Mouse (Mus musculus): ENCODE data around the gene Btbd11. TPM values are rescaled to one million over a fixed set of nuclear protein-coding genes. Genes with fewer than 3 reads are reported as not detected.

Gene Btbd11
- polyA plus RNA-seq, 1 experiment from 2014 or later = 28.7 TPM

DNA sequence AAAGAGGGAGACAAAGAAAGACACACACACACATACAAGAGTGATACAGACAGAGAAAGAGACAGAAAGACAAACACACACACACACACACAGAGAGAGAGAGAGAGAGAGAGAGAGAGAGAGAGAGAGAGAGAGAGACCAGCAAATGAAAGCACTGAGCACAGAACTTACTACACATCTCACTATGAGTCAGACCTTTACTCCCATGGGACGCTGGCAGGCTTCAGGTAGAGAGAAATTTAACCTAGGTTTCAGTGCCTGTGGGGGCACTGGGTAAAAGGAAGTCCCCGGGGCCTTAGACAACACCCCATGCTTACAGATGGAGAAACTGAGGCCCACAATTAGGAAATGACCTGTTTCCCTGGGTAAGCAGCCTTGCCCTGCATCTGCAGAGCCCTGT, 61.3 kb downstream of the Btbd11 start:
- 81% methylated on average over 2 of the region's 2 CpGs for WGBS
- Histone ChIP-seq H3K4me2 (replicated peaks) (no peak overlapping the region), H3K27me3 (ENCODE audit: control insufficient read depth, insufficient read depth, low read length) (no peaks in the 10 kb centered on the region), H3K9me3 (ENCODE audit: control insufficient read depth, low read length) (no peaks in the 10 kb centered on the region), H3K4me3 (replicated peaks; ENCODE audit: low read length) (no peak overlapping the region), H3K9ac (no peak overlapping the region), H3K27ac (no peak overlapping the region), H3K4me1 (replicated peaks; ENCODE audit: control insufficient read depth, insufficient read depth, low read length) (0 out of 2 replicates have a peak, but pooled peaks cover 3% of the 10 kb centered on the region), H3K36me3 (replicated peaks; ENCODE audit: control insufficient read depth, insufficient read depth) (no peaks in the 10 kb centered on the region)
- no peak for ATAC-seq (ENCODE audit: low FRiP score)
- DNase-seq (ENCODE audit: low spot score) = no peak

DNA sequence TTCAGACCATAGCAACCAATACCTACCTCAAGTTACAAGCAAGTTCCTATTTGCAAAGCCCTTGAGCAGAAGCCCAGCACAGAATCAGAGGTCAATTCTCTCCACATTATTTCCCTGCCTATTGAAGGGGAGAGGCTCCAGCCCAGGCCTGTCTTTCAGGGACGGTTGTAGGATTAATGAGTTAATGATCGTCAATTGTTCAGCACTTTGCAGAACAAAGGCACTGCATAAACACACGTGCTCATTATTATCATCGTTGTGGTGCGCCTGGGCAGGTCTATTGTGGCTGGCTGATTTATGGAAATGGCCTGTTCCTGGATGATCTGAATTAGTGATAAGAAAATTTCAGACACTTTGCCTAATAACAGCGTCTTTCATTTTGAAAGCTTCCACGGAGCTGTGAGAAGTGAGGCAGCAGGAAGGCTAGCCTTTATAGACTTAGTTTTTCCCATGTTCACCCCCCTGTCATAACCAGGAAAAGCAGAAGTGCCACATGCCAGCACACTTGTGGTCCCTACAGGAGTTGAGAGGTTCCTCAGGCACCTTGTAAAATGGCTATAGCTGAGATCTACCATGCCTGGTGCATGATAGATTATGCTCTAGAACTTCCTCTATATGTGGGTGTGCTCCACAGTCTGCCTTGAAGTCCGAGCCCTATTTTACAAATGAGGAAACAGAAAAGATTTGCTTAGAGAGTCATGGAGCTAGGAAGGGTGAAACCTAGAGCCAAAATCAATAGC, 65.2 kb downstream of the Btbd11 start:
- H3K27ac ChIP-seq = no peak overlapping the region
- no peak overlapping the region for H3K4me3 ChIP-seq (replicated peaks; ENCODE audit: low read length)
- 25% methylated on average over 8 of the region's 8 CpGs for WGBS
- no peak for ATAC-seq (ENCODE audit: low FRiP score)
- 0 out of 2 replicates have a peak, but pooled peaks cover 3% of the 10 kb centered on the region for H3K4me1 ChIP-seq (replicated peaks; ENCODE audit: control insufficient read depth, insufficient read depth, low read length)
- no peak for DNase-seq (ENCODE audit: low spot score)
- H3K4me2 ChIP-seq (replicated peaks) = no peak overlapping the region
- no peaks in the 10 kb centered on the region for H3K36me3 ChIP-seq (replicated peaks; ENCODE audit: control insufficient read depth, insufficient read depth)
- no peaks in the 10 kb centered on the region for H3K9me3 ChIP-seq (ENCODE audit: control insufficient read depth, low read length)
- H3K9ac ChIP-seq = no peak overlapping the region
- no peaks in the 10 kb centered on the region for H3K27me3 ChIP-seq (ENCODE audit: control insufficient read depth, insufficient read depth, low read length)

DNA sequence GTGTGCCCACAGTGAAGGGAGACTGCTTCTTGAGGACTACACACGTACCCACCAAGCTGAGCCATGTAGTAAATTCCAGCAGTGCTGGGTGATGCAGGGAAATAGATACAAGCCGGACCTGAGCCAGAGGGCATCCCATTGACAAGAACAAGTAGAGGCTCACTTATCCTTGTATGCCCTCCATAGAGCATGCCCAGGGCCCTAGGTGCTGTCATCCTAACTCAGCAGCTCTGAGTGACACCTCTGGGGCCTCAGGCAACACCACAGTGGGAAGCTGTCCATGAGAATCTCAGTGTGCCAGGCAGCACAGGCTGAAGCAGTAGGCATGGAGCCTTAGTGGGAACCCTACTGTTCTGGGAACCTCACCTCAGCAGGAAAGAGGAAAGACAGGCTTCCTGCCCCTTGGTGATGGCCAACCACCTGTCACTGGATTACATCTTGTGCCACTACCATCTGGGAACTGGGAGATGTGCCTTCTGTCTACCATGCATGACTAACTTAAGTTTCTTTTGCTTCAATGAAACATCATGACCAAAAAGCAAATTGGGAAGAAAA, 66.7 kb downstream of the Btbd11 start:
- Histone ChIP-seq H3K9me3 (ENCODE audit: control insufficient read depth, low read length) (no peaks in the 10 kb centered on the region), H3K27me3 (ENCODE audit: control insufficient read depth, insufficient read depth, low read length) (no peaks in the 10 kb centered on the region), H3K4me1 (replicated peaks; ENCODE audit: control insufficient read depth, insufficient read depth, low read length) (peaks cover 6% of the 10 kb centered on the region; the same call in 1 of the 2 replicates), H3K27ac (no peak overlapping the region), H3K4me3 (replicated peaks; ENCODE audit: low read length) (no peak overlapping the region), H3K4me2 (replicated peaks) (no peak overlapping the region), H3K36me3 (replicated peaks; ENCODE audit: control insufficient read depth, insufficient read depth) (no peaks in the 10 kb centered on the region), H3K9ac (no peak overlapping the region)
- no peak for ATAC-seq (ENCODE audit: low FRiP score)
- WGBS = 85% methylated on average over 2 of the region's 2 CpGs
- DNase-seq (ENCODE audit: low spot score) = no peak

DNA sequence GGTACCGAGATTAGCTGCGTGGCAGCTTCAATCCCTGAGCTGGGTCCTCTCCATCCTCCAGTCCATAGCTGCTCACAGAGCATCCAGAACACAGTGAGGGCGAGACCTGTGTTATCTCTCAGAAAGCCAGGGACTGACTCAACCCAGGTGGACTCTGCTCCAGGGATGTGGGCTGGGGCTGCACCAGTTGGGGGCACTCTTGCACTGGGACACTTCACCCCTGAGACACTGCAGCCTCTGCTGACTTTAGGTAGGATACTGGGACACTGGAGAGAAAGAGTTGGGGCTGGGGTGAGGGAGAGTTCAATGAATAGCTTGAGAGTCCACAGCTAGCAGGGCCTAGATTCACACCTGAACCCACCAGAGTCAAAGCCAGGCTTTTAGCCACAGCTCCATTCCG, 69.4 kb downstream of the Btbd11 start:
- H3K9ac ChIP-seq = no peak overlapping the region
- DNase-seq (ENCODE audit: low spot score) = no peak
- no peaks in the 10 kb centered on the region for H3K27me3 ChIP-seq (ENCODE audit: control insufficient read depth, insufficient read depth, low read length)
- H3K27ac ChIP-seq = no peak overlapping the region
- H3K4me1 ChIP-seq (replicated peaks; ENCODE audit: control insufficient read depth, insufficient read depth, low read length) = peaks cover 18% of the 10 kb centered on the region
- no peaks in the 10 kb centered on the region for H3K36me3 ChIP-seq (replicated peaks; ENCODE audit: control insufficient read depth, insufficient read depth)
- H3K4me3 ChIP-seq (replicated peaks; ENCODE audit: low read length) = no peak overlapping the region
- WGBS = 67% methylated on average over 4 of the region's 4 CpGs
- no peak overlapping the region for H3K4me2 ChIP-seq (replicated peaks)
- no peaks in the 10 kb centered on the region for H3K9me3 ChIP-seq (ENCODE audit: control insufficient read depth, low read length)
- ATAC-seq (ENCODE audit: low FRiP score) = no peak

DNA sequence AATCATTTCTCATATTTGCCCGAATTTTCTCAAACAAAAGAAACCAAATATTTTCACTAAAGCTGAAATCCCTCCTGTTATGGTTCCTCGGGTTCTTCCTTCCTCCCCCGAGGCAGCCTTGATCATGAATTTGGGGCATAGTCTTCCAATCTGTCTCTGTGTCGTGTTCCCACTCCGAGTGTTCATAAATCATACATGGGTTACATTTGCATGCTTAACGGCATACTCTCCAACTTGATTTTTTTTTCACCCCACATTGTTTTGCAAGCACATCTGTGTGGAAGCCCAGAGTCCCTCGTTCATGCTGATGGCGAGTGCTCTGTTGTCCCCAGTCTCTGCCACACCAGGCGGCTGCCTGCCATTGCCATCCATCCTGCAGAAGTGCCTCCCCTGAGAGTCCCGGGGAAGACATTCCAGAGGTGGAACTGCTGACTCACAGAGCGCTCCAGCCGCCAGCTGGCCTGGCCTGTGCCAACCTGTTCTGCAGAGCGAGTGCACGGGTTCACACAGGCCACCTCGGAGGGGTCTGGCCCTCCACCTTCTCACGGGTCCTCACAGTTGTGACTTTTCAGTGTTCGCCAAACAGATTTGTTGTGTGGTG, 72.2 kb downstream of the Btbd11 start:
- H3K27me3 ChIP-seq (ENCODE audit: control insufficient read depth, insufficient read depth, low read length) = no peaks in the 10 kb centered on the region
- 32% methylated on average over 17 of the region's 17 CpGs for WGBS
- peak overlapping the region; percentile 33 for H3K4me2 ChIP-seq (replicated peaks)
- no peaks in the 10 kb centered on the region for H3K9me3 ChIP-seq (ENCODE audit: control insufficient read depth, low read length)
- ATAC-seq (ENCODE audit: low FRiP score) = peak; percentile 63
- DNase-seq (ENCODE audit: low spot score) = no peak
- H3K4me1 ChIP-seq (replicated peaks; ENCODE audit: control insufficient read depth, insufficient read depth, low read length) = peaks cover 15% of the 10 kb centered on the region
- no peaks in the 10 kb centered on the region for H3K36me3 ChIP-seq (replicated peaks; ENCODE audit: control insufficient read depth, insufficient read depth)
- H3K4me3 ChIP-seq (replicated peaks; ENCODE audit: low read length) = no peak overlapping the region
- peak overlapping the region; percentile 28; the same call in 1 of the 2 replicates for H3K9ac ChIP-seq
- peak overlapping the region; percentile 58 for H3K27ac ChIP-seq

DNA sequence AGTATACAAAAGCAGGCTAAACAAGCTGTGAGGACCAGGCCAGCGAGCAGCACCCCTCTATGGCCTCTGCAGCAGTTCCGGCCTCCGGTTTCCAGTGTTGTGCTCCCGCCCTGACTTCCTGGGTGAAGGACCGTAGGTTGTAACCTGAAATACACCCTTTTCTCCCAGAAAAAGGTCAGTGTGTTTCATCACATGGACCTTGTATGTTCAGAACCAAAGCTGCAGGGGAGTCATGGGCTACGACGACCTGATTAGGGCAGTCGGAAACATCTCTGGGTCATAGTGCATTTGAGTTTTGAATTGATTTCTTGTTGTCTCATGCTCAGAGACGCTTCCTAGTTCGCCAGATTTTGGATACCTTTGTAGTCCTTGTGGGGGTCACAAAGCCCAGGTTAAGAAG, 74.1 kb downstream of the Btbd11 start:
- Histone ChIP-seq H3K27ac (no peak overlapping the region), H3K27me3 (ENCODE audit: control insufficient read depth, insufficient read depth, low read length) (no peaks in the 10 kb centered on the region), H3K36me3 (replicated peaks; ENCODE audit: control insufficient read depth, insufficient read depth) (no peaks in the 10 kb centered on the region), H3K9me3 (ENCODE audit: control insufficient read depth, low read length) (no peaks in the 10 kb centered on the region), H3K9ac (no peak overlapping the region), H3K4me3 (replicated peaks; ENCODE audit: low read length) (no peak overlapping the region), H3K4me2 (replicated peaks) (no peak overlapping the region), H3K4me1 (replicated peaks; ENCODE audit: control insufficient read depth, insufficient read depth, low read length) (peaks cover 28% of the 10 kb centered on the region)
- DNase-seq (ENCODE audit: low spot score) (no peak), ATAC-seq (ENCODE audit: low FRiP score) (no peak)
- 94% methylated on average over 10 of the region's 10 CpGs for WGBS

DNA sequence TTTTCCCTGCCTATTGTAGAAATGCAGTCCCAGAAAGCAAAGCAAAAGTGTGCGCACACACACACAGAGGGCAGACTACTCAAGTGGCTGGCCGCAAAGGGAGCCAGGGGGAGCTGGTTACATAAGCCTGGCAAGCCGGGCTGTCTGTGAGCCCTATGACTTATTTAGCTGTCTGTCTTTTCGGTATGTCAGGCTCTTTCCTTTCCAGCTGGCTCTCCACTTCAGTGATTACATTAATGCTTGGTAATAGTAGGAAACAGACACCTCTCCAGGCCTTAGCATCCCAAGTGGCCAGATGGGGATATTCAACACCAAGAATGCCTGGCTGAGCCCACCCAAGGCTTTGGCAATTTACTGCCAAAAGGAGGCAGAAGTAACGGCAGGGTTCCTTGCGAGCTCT, 77.5 kb downstream of the Btbd11 start:
- WGBS = 34% methylated on average over 6 of the region's 6 CpGs
- H3K36me3 ChIP-seq (replicated peaks; ENCODE audit: control insufficient read depth, insufficient read depth) = no peaks in the 10 kb centered on the region
- DNase-seq (ENCODE audit: low spot score) = no peak
- no peak overlapping the region for H3K4me2 ChIP-seq (replicated peaks)
- H3K4me3 ChIP-seq (replicated peaks; ENCODE audit: low read length) = no peak overlapping the region
- peaks cover 46% of the 10 kb centered on the region for H3K4me1 ChIP-seq (replicated peaks; ENCODE audit: control insufficient read depth, insufficient read depth, low read length)
- H3K27ac ChIP-seq = no peak overlapping the region
- H3K9ac ChIP-seq = no peak overlapping the region
- no peaks in the 10 kb centered on the region for H3K9me3 ChIP-seq (ENCODE audit: control insufficient read depth, low read length)
- no peak for ATAC-seq (ENCODE audit: low FRiP score)
- H3K27me3 ChIP-seq (ENCODE audit: control insufficient read depth, insufficient read depth, low read length) = no peaks in the 10 kb centered on the region

DNA sequence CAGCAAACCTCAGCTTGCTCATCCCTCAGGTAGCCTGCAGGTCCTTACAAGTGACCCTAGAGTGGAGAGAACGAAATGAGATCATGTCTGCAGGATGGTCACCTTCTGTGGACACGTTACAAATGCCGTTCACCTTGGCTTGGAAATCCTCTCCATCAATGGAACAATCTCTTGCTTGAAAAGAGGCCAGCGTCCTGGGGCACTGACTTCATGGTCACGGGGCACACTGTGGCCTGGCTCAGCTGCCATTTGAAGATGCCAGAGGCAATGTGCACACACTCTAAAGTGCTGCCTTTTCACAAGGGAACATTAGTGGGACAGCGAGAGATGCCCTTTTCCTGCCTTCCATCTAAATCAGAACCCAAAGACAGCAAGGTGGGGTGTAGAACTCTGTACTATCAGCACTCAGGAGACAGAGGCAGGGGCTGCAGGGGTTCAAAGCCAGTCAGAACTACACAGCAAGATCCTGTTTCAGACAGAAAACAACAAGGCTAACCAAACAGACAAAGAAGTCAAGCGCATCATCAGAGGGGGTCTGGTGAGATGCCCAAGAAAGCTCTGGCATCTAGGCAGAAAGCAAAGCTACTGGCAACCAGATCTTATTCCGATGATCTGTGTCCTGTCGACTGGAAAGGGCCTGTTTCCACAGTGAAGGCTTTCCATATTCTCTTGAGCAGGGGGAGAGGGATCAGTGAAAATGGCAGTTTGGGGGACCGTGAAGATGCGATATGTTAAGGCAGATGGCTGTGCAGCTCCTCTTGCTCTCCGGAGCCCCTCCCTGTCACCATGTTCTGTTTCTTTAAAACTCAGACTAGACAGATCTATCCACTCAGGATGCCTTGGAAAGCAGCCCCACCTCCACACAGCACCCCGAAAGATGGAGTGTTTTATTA, 79.1 kb downstream of the Btbd11 start:
- Histone ChIP-seq H3K27ac (peak overlapping the region; percentile 60), H3K4me3 (replicated peaks; ENCODE audit: low read length) (no peak overlapping the region), H3K4me1 (replicated peaks; ENCODE audit: control insufficient read depth, insufficient read depth, low read length) (peaks cover 46% of the 10 kb centered on the region), H3K9me3 (ENCODE audit: control insufficient read depth, low read length) (no peaks in the 10 kb centered on the region), H3K36me3 (replicated peaks; ENCODE audit: control insufficient read depth, insufficient read depth) (no peaks in the 10 kb centered on the region), H3K4me2 (replicated peaks) (no peak overlapping the region), H3K27me3 (ENCODE audit: control insufficient read depth, insufficient read depth, low read length) (no peaks in the 10 kb centered on the region), H3K9ac (no peak overlapping the region)
- 69% methylated on average over 13 of the region's 13 CpGs for WGBS
- peak; percentile 35; the same call in 1 of the 2 replicates for ATAC-seq (ENCODE audit: low FRiP score)
- no peak for DNase-seq (ENCODE audit: low spot score)

DNA sequence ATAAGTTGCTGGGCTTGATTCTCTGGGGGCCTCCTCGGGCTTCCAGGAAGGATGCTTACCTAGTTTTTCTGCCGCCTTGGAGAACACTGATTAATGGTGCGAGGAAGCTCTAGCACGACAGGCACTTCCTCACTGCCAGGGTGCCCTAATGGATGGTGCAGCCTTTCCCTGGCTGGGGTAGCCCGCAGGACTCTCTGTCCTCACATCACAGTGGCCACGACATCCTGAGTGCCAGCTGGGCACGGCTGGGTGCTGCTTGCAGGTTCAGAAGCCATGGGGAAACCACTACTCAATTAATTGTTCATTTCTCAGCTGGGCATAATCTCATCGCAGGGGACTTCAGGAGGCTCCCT, 79.8 kb downstream of the Btbd11 start:
- Histone ChIP-seq H3K9me3 (ENCODE audit: control insufficient read depth, low read length) (no peaks in the 10 kb centered on the region), H3K27me3 (ENCODE audit: control insufficient read depth, insufficient read depth, low read length) (no peaks in the 10 kb centered on the region), H3K36me3 (replicated peaks; ENCODE audit: control insufficient read depth, insufficient read depth) (no peaks in the 10 kb centered on the region), H3K4me2 (replicated peaks) (no peak overlapping the region), H3K27ac (peak overlapping the region; percentile 60), H3K4me1 (replicated peaks; ENCODE audit: control insufficient read depth, insufficient read depth, low read length) (peaks cover 46% of the 10 kb centered on the region), H3K4me3 (replicated peaks; ENCODE audit: low read length) (no peak overlapping the region), H3K9ac (no peak overlapping the region)
- 29% methylated on average over 8 of the region's 8 CpGs for WGBS
- ATAC-seq (ENCODE audit: low FRiP score) (peak; percentile 40; the same call in 1 of the 2 replicates), DNase-seq (ENCODE audit: low spot score) (no peak)
